Mouse (Mus musculus) spleen, embryonic (tissue): Measurements from ENCODE around the gene Kcnmb3.

Source experiments
- CTCF ChIA-PET: fragments of 350-600 bp; sonication (Branson Sonifier 250); formaldehyde crosslinking; loops from one replicate; lab custom pipeline; 2022; lab: Charles Lee

Gene Kcnmb3

DNA sequence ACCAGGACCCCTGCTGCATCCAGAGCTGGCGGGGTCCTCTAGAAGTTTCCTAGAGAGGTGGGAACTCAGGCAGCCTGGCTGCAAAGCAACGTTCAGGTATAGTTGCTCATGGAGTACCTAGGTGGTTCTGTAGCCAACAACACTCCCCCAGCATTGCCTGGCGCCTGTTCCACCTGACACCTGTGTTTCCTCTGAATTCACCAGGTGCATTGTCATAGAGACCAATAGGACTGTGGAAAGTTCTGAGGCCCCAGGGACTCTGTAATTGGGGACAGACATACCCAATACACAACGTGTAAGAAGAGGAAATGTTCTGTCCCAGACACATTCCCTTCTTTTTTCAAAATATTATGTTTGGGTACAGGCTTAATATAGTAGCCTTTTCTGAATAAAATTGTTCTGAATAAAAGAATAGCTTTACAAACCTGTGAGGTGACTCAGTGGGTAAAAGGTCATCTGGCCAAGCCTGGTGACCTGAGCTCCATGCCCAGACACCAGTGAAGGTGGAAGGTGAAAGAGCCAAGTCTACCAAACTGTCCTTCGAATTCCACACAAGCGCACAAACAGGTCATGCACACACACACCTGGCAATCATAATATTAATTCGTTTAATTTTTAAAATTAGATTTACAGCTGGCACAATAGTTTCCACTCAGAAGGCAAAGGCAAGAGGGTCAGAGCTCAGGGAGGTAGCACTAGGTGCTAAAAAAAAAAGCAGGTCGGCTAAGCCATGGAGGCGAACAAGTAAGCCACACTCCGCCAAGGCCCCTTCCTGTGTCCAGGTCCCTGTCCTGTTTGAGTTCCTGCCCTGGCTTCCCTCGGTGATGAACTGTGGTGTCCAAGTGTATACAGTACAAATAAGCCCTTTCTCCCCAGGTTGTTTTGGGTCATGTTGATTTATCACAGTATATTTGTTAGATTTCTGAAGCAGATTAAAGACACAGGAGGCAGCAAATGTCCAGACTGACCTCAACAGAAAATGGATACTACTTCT is at the start of gene Kcnmb3:
Kcnmb3 (minus strand) TSS at position 135 of the 994 bp plus-strand sequence.
- CTCF ChIA-PET, result interaction anchor here (0.8 kb wide), 1 partner anchor 18 kb away, joined by 5 read pairs; the partner anchor contains the start of gene Zfp639

DNA sequence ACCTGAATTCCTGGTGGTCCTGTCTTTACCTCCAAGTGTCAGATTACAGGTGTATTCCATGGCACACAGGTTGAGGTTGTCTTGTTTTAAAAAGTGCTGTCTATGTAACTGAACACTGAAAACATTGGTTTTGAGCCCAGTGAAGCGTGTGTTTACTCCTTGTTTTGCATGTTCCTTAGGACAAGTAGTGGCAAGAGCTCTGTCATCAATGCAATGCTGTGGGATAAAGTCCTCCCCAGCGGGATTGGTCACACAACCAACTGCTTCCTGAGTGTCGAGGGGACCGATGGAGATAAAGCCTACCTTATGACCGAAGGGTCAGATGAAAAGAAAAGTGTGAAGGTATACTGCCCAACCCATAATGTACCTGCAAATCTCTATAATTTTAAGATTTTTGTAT is 46.1 kb upstream of the Kcnmb3 start:
- CTCF ChIA-PET, result no interaction called here

DNA sequence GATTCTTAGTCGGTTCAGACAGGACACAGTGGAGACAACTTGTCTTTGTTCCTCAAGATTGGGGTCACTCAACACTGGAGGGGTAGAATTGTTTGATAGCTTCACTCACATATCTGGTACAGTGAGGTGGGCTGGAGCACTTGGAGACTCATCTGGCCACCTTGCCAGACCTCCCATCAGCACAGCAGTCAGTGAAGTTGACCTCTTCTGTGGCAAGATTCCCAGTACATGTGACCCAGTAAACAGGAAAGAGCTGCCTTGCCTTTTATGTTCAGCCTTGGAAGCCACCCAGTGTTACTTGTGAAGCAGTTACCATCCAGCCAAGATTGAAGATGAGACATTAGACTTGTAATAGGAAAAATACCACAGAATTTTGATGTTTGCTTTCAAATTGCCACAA is 45.5 kb upstream of the Kcnmb3 start:
- CTCF ChIA-PET, result no interaction called here

DNA sequence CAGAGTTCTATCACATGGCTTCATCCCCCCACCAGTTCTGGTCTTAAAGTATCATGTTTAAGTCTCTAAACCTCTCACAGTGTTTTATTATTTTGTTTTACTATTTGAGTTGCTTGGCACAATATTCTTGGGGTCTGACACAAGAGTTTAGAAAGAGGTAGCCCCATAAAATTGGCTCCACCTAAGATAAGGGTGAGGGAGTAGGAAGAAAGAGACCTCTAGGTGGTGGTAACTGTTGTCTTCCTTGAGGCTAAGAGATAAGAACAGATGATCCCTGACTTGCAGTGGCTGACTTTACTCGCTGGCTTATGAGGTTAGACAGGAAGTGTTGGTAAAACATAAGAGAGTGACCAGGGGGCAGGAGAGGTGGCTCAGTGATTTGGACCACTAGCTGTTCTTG is 43.7 kb upstream of the Kcnmb3 start:
- CTCF ChIA-PET, result no interaction called here

DNA sequence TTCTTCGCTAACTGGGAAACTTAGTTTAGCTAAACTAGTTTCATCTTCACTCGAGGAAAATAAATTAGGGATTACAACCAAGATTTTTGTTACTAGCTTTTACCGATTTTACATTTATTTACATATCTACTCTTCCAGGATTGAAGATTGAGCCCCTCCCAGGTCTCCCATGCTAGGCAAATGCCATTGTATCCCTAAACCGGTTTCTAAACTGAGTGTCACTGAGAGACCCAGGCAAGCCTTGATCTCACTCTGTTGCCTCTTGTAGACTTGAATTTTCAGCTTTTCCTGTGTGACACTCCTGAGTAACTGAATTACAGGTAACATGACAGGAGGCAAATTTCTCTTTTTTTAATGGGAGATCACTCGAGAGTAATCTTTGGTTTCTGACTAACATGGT is 38.0 kb upstream of the Kcnmb3 start:
- CTCF ChIA-PET, result no interaction called here

DNA sequence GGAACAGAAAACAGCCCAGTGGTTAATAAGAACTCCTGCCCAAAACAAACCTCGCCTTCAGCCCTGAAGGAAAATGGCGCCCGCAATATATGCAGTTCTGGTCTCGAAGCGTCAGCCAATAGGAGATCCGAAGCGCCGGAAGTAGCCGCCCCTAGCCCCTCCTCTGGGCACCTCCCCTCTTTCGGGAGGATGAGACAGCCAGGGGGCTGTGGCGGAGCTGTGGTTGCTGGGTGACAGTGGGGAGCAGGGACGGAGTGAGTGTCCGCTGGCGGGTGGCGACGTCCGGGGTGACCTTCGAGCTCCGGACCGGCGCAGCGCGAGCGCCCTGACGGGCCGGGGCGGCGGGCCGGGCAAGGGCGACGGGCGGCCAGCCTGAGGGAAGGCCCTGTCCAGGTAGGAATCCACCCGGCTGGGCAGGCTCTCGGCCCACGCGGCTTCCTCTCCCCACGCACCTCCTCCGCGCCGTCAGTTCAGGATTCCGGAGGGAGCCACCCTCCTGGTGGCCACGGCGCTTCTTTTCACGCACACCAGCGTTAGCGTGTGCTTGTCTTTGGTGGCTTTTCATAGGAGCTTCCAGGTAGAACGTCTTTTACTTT is 37.4 kb upstream of the Kcnmb3 start, which contains the start of gene Mfn1:
Mfn1 (plus strand) TSS at position 163 of the 596 bp plus-strand sequence.
- CTCF ChIA-PET, result interaction anchor here (0.7 to 0.8 kb wide), 2 partner anchors 13 to 1918 kb away, joined by 7 to 12 read pairs; no protein-coding TSS in a partner anchor

DNA sequence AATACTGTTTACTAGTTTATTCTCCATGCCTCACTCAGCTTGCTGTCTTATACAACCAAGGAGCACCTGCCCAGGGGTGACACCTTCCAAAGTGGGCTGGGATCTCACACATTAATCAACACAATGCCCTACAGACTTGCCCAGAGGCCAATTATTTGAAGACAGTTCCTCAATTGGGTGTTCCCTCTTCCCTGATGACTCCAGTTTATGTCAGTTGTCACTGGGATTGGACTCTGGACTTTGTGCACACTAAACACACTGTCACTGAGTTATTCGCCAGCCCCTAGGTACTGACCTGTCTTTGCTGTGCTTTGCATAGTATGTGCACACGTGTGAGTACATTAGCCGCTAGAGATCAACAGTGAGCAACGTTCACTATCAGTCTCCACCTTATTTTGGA is 35.1 kb upstream of the Kcnmb3 start:
- CTCF ChIA-PET, result no interaction called here

DNA sequence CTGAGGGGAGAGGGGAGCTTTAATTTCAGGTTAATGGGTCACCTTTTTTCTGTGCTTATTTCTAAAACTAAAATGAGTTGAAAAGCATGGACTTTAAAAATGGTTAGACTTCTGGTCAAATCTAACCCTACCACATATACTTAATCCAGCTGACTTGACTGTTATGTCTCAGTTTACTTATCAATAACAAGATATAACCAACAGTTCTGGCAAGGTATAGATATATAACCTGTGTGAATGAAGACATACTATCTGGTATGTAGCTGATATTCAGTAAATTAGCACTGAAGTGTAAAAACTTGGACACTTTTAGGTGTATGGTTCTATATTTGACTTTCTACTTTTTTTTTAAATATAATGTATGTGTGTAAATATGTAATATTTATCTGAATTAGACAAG is 21.5 kb upstream of the Kcnmb3 start:
- CTCF ChIA-PET, result interaction anchor here (1.3 kb wide), 1 partner anchor 9 kb away, joined by 3 read pairs; no protein-coding TSS in a partner anchor

DNA sequence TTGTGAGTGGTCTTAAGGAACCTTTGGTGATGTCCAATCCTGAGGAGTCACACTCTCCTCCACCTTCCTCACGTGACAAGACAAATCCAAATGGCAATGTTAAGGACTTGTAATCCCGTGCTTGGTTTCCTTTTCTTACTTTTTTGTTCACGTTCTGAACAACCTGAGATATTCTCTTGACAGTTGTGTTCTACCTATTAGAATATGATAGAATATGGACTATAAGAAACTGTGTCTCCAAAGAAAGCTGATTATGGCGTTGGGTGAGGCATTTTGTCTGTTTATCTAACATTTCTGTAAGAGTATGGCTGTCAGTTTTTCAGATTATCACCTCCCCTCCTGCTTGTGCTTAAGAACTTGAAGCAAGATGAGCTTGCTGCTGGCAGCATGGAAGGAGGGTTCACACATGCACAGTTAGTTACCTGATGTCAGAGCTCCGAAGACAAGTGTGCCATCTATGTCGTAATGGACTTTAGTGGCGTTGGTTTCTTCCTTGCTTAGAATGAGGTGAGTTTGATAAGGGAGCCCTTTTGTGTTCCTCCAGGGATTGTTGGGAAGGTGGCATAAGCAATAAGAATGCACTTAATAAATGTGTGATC is 20.8 kb upstream of the Kcnmb3 start:
- CTCF ChIA-PET, result interaction anchor here (1.3 kb wide), 1 partner anchor 10 kb away, joined by 3 read pairs; no protein-coding TSS in a partner anchor

DNA sequence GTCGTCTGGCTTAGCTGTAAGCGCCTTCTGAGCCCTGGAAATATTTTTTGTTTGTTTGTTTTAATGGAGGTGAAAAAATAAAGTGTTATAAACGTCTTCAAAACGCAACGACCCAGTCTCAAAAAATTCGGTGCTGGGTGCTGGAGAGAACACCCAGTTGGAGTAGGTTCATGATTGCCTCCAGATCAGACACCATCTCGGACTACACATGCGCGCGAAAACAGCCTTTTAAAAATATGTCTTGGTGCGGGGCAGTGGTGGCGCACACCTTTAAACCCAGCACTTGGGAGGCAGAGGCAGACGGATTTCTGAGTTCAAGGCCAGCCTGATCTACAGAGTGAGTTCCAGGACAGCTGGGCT is 19.1 kb upstream of the Kcnmb3 start:
- CTCF ChIA-PET, result no interaction called here

DNA sequence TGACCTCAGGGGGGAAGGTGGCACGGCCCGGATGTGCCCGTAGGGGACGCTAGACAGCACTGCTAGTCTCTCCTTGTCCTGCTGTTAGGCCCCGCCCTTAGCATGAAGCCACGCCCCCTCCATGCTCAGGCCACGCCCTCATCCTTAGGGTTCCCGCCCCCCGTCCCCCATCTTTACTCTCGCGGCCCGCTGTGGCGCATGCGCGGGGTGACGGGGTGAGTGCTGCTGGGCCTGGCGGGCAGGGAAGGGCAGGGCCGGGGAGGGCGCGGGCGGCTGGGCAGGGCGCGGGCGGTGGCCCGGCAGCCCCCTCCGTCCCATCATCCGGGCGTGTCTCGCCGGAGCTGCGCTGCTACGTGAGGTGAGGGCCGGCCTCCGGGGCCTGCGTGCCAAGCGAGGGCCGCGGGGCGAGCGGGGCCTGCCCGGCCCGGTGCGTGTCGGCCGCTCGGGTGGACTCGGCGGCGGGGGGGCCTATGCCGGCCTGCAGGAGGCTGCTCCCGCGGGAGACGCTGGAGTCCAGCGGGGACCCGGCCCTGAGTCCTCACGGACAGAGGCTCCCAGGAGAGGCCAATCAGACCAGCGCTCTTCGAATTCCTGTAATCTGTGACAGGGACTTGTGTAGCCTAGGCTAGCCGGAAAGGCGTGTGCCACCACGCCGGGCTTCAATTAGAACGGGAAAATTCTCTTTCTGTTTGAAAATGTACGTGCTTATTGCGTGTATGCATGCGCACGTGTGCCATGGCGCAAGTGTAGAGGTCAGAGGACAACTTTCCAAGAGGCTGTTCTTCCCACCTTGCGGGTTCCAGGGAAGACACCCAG is 18.6 kb upstream of the Kcnmb3 start:
- CTCF ChIA-PET, result interaction anchor here (1.3 kb wide), 1 partner anchor 18 kb away, joined by 5 read pairs; the partner anchor contains the start of gene Kcnmb3

DNA sequence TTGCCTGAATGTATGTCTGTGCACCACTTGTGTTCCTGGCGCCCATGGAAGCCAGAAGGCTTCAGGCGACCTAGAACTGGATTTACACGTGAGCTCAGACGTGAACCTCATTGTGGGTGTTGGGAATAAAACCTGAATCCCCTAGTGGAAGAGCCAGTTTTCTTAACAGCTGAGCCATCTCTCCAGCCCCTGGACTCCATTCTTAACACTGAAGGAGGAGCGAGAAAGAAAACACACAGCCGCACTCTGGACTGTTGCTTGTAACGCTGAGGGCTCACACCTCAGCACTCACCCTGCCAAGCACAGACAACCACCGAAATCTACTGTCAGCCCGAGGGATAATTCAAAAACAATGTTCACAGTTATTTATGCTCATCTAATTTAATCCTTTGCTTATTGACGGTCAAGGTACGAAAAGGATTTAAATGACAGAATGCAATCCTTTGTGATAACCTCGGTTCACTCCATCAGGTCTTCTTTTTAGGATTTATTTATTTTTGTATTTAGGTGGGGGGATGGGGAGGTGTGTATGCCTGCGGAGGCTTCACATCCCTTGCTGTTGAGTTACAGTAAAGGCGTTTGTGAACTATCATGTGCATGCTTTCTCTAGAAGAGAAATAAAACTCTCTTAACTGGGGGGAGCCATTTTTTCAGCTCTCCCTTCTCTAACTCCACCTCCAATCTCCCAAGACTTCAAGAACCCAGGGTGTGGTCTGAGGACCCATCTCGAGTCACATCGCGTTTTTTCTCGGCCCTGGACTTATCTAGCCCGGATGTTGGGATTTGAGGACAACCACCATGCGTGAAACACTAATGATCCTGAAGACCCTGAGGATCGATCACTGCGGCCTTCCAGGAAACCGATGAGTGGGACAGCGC is 17.7 kb upstream of the Kcnmb3 start, which contains the start of gene Zfp639:
Zfp639 (plus strand) TSS at position 764 of the 879 bp plus-strand sequence.
- CTCF ChIA-PET, result interaction anchor here (1.3 to 1.5 kb wide), 2 partner anchors 18 to 47 kb away, joined by 4 to 5 read pairs; partner anchors contain the start of gene Kcnmb3

DNA sequence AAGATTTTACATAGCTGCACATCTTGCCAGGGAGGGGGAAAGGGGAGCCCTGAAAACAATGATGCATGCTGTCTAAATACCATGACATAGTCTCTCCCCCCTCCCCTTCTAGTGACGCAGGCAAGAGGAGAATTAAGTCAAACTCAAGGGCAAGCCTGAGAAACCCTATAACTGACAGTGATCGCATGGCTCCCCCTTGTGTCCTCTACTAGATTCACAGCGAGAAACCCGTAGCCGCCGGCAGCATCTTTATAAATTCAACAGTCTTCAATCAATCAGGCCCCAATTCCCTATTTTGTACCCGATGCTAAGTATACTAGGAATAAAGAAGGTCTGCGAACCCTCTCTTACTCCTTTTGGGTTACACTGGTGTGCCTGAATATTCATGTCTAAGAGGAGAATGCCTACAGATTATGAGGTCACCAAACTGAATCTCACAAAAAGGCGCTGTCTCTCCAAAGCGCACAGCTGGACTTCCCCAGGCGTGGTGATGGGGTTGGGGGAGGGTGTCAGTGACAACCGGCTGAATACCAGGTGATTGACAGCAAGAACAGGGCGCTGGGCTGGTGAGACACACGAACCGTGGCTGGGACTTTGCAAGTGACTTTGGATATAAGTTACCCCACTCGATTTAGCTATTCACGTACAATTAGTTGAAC is 16.8 kb upstream of the Kcnmb3 start:
- CTCF ChIA-PET, result interaction anchor here (1.1 to 1.5 kb wide), 2 partner anchors 46 to 48 kb away, joined by 4 read pairs; no protein-coding TSS in a partner anchor

DNA sequence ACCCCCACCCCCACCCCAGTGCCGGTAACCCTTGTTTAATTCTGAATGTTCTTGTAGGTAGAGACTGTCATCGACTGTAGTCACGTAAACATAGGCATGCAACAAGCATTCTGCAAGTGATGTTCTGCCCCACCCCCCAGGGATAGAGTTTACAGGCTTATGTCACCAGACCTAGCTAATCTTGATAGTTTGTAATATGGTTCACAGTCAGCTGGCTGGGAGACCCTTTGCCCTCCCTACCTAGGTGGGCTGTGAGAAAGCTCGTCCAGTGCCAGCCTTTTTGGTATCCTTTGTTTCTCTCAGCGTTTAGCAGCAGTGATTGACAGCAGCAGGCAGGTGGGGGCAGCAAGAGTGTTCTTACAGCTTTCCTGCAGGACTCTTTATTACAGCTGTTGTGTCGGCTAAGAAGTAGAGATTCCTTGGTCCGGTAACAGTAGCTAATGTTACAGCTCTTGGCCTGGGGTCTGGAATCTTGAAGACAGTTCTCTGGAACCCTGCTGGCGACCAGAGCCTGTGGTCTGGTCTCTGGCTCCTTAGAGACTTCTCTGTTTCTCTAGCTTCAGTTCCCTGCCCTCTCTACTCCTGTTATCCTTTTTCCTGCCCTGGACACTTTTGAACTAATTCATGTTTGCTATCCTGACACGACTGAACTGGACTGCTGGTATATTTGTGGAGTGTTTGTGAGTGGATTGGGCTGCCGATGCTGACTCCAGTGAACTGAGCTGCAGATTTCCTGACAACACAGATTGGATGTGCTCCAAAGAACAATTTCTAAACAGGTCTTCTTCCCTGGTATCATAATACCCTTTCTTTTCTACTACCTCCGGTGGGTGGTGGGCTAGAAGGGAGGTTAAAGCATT is 14.6 kb upstream of the Kcnmb3 start:
- CTCF ChIA-PET, result interaction anchor here (0.7 to 1.5 kb wide), 2 partner anchors 18 to 77 kb away, joined by 3 to 10 read pairs; no protein-coding TSS in a partner anchor

DNA sequence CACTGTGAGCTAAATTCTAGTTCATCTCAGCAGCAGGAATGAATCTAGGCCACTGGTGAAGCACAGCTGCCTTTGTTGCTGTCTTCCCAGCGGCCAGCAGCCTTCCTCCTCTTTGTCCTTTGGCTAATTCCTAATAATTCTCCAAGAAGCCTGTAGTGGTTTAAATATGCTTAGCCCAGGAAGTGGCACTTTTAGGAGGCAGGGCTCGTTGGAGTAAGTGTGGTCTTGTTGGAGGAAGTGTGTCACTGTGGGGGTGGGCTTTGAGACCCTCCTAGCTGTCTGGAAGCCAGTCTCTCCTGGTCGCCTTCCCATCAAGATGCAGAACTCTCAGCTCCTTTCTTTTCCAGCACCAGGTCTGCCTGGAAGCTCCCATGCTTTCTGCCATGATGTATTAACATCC is 13.8 kb upstream of the Kcnmb3 start:
- CTCF ChIA-PET, result no interaction called here

DNA sequence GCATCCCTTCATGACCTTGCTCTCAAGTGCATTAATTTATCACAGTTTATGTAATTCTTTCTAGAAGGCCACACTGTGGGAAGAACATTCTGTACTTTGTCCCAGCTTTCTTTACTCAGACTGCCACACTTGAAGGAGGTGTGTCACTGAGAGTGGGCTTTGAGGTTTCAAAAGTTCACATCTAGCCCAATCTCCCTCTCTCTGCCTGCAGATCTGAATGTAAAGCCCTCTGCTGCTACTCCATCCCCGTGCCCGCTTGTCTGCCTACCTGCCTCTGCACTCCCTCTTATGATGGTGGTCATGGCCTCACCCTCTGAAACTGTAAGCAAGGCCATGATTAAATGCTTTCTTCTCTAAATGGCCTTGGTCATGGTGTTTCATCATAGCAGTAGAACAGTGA is 8.3 kb upstream of the Kcnmb3 start:
- CTCF ChIA-PET, result no interaction called here

DNA sequence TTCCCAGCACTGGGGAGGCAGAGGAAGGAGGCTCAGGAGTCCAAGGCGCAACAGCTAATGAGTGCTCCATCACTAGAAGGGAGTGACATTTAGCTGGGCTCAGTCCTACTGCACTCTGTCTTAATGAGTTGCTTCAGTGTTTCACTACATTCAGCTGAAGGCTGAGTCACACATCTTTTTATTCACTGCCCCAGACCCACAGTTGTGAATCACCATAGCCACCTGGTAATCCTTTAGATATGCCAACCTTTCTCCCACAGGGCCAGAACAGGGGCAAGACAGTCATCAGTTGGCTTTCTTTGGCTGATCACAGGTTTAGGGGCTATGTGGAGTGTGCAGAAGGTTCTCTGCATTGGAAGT is 4.7 kb upstream of the Kcnmb3 start:
- CTCF ChIA-PET, result no interaction called here
